Comparison of ENCODE assay signal across 9 mouse cellular contexts in genomic region chr3:131111851-131112572, GRCm38 (mm10). TPM values are rescaled to one million over a fixed set of nuclear protein-coding genes. Genes with fewer than 3 reads are reported as not detected.
DNase-seq lines count a peak whose midpoint lies in the region; ATAC-seq and TF ChIP-seq lines count a peak whose summit lies in the region.
"Had no signal": no experiment of that assay in that cellular context is flagged by ENCODE, and none has a peak within 500 bp of the region (broad histone marks: within the 10 kb centered on the region; RNA-seq: fewer than 3 reads in every experiment).

No protein-coding gene starts in this region.

- no peak overlapping the region for H3K27ac ChIP-seq in heart, postnatal 0 days (ENCODE audit: low read depth)
- H3K27ac ChIP-seq in limb, embryonic 10.5 days, result peak overlapping the region; percentile 97

- no peak for TF ChIP-seq EP300 in heart, postnatal 0 days (IDR thresholded peaks at IDR 0.05; ENCODE audit: low read depth)

- ATAC-seq in heart, postnatal 0 days (ENCODE audit: insufficient read depth, low read depth), result peak; percentile 39; the same call in 1 of the 2 replicates

- WGBS in heart, postnatal 0 days, result under 1% methylated on average over 69 of the region's 69 CpGs
- WGBS in limb, embryonic 10.5 days, result under 1% methylated on average over 69 of the region's 69 CpGs

- H3K4me1 ChIP-seq in heart, postnatal 0 days (ENCODE audit: control insufficient read depth, insufficient read depth), result peaks cover 9% of the 10 kb centered on the region; the same call in 1 of the 2 replicates
- H3K4me1 ChIP-seq in limb, embryonic 10.5 days, result peaks cover 62% of the 10 kb centered on the region

- peak overlapping the region; percentile 56 for H3K4me3 ChIP-seq in heart, postnatal 0 days (ENCODE audit: low read depth, low read length)
- peak overlapping the region; percentile 91 for H3K4me3 ChIP-seq in limb, embryonic 10.5 days
- H3K4me3 ChIP-seq: erythroblast, embryonic 14.5 days had no signal

- TF ChIP-seq CTCF in heart, postnatal 0 days (IDR thresholded peaks at IDR 0.05; ENCODE audit: low read depth), result no peak

- H3K27me3 ChIP-seq in heart, postnatal 0 days (ENCODE audit: control insufficient read depth, insufficient read depth, low read length), result peaks cover 73% of the 10 kb centered on the region
- H3K27me3 ChIP-seq in limb, embryonic 10.5 days (ENCODE audit: low read depth, poor library complexity, severe bottlenecking), result peaks cover 14% of the 10 kb centered on the region
- no peaks in the 10 kb centered on the region; the same call in 1 of the 2 replicates for H3K27me3 ChIP-seq in splenic B cell, adult 2 months (ENCODE audit: control insufficient read depth, insufficient read depth, low read length, poor library complexity, severe bottlenecking)

- H3K36me3 ChIP-seq in heart, postnatal 0 days (replicated peaks; ENCODE audit: control insufficient read depth, insufficient read depth, low read length), result no peaks in the 10 kb centered on the region
- peaks cover 28% of the 10 kb centered on the region for H3K36me3 ChIP-seq in limb, embryonic 10.5 days
- H3K36me3 ChIP-seq in splenic B cell, adult 2 months (ENCODE audit: control insufficient read depth, insufficient read depth, low read length, poor library complexity, severe bottlenecking), result peaks cover 3% of the 10 kb centered on the region; the same call in 1 of the 2 replicates

- DNase-seq in urinary bladder, adult 2 months (ENCODE audit: low spot score), result peak; percentile 43
- no peak for DNase-seq in urinary bladder, postnatal 4 days (ENCODE audit: low spot score in 2 of 2)
- peak; percentile 86 for DNase-seq in embryo, embryonic 10.5 days (ENCODE audit: low spot score)
- no peak for DNase-seq in heart, postnatal 0 days (ENCODE audit: low spot score)
- DNase-seq in limb, embryonic 10.5 days (ENCODE audit: low spot score), result peak; percentile 85
- DNase-seq in mesoderm, embryonic 11.5 days (ENCODE audit: low read depth, low spot score), result peak; percentile 83
- DNase-seq in splenic B cell, adult 2 months (ENCODE audit: low read depth, low spot score), result peak; percentile 63
- DNase-seq in layer of hippocampus, postnatal 25 days (ENCODE audit: extremely low spot score in 1 of 2, low spot score in 1 of 2), result no peak

- no peaks in the 10 kb centered on the region for H3K9me3 ChIP-seq in heart, postnatal 0 days (replicated peaks; ENCODE audit: control insufficient read depth, low read length)
- no peaks in the 10 kb centered on the region for H3K9me3 ChIP-seq in limb, embryonic 10.5 days (replicated peaks)

- peak overlapping the region; percentile 75 for H3K4me2 ChIP-seq in heart, postnatal 0 days (ENCODE audit: low read depth, low read length)

- H3K9ac ChIP-seq in heart, postnatal 0 days (replicated peaks; ENCODE audit: low read depth, low read length), result peak overlapping the region; percentile 46; the same call in 1 of the 2 replicates

RNA-seq across cellular contexts. Expression of gene Lef1, which starts 1.7 kb away (rescaled TPM):
- polyA plus RNA-seq in urinary bladder, adult 2 months (2012; rRNA removed), result 2.3 and 4.0 TPM in 2 replicates
- total RNA-seq in heart, postnatal 0 days (2014; rRNA removed; ENCODE audit: low replicate concordance), result 4.8 TPM in 1 of 2 replicates, not detected in the other
- polyA plus RNA-seq in heart, postnatal 0 days (2015; fragmentation: Nextera tagmentation; extraction: Ambion mirVana), result 0.87 and 1.2 TPM in 2 replicates
- 60.1 and 76.1 TPM in 2 replicates for polyA plus RNA-seq in limb, embryonic 10.5 days (2016; fragmentation: Nextera tagmentation; extraction: Ambion mirVana)
- 1 to 10 TPM; 5.4 to 5.8 TPM for total RNA-seq in layer of hippocampus, postnatal 25 days (2021)
- polyA plus RNA-seq: erythroblast, embryonic 14.5 days had no signal

Comparison
In these comparisons a context has a peak if more than half of its experiments do, and no peak if none do; other contexts are left out.
1. DNase-seq: peak in urinary bladder, adult 2 months (single experiment), embryo, embryonic 10.5 days (single experiment), limb, embryonic 10.5 days (single experiment), mesoderm, embryonic 11.5 days (single experiment) and splenic B cell, adult 2 months (single experiment); none in urinary bladder, postnatal 4 days (0 of 2), heart, postnatal 0 days (single experiment) and layer of hippocampus, postnatal 25 days (0 of 2).
2. RNA of gene Lef1, which starts 1.7 kb away (polyA plus RNA-seq): 60.1 to 76.1 TPM in limb, embryonic 10.5 days; 2.3 to 4.0 TPM in urinary bladder, adult 2 months and 0.87 to 1.2 TPM in heart, postnatal 0 days; every median in the first group is over 10 times any median in the second.